Mouse (Mus musculus) hindbrain, embryonic 14.5 days (tissue): ENCODE results near the gene Nfyb. TPM values are rescaled to one million over a fixed set of nuclear protein-coding genes. Genes with fewer than 3 reads are reported as not detected.

ENCODE experiments used
- ATAC-seq: fragments of 200-750 bp; cut with Nextera tagmentation; 2 replicates; pipeline ENCODE4 v1.8.0; 2017; ENCODE audit warnings: moderate number of reproducible peaks, mild to moderate bottlenecking, moderate TSS enrichment, moderate library complexity; ENCODE audit not compliant: low FRiP score
- DNase-seq: peaks from one replicate; pipeline ENCODE4 v3.0.0-alpha.2; 2015; ENCODE audit warnings: low spot score
- H3K27ac ChIP-seq: fragments of 300-500 bp; sonication (generic); 2 replicates; pipeline ENCODE4 v1.5.1; 2014; ENCODE audit warnings: mild to moderate bottlenecking, moderate library complexity
- H3K27me3 ChIP-seq: fragments of 300-500 bp; sonication (generic); 2 replicates; pipeline ENCODE4 v1.6.1; 2014; ENCODE audit warnings: mild to moderate bottlenecking, low read length, mixed read lengths; ENCODE audit not compliant: control insufficient read depth, insufficient read depth
- H3K36me3 ChIP-seq: fragments of 300-500 bp; sonication (generic); replicated peaks from 2 replicates; pipeline ENCODE4 v1.6.1; 2014; ENCODE audit not compliant: control insufficient read depth, insufficient read depth
- H3K4me1 ChIP-seq: fragments of 300-500 bp; sonication (generic); replicated peaks from 2 replicates; pipeline ENCODE4 v1.6.1; 2014; ENCODE audit warnings: antibody characterized with exemption, low read length, mixed read lengths; ENCODE audit not compliant: control insufficient read depth, insufficient read depth
- H3K4me2 ChIP-seq: fragments of 300-500 bp; sonication (generic); replicated peaks from 2 replicates; pipeline ENCODE4 v1.6.1; 2014; ENCODE audit warnings: mild to moderate bottlenecking, moderate library complexity
- H3K4me3 ChIP-seq: fragments of 300-500 bp; sonication (generic); replicated peaks from 2 replicates; pipeline ENCODE4 v1.5.1; 2014; ENCODE audit warnings: mild to moderate bottlenecking, low read length
- H3K9ac ChIP-seq: fragments of 300-500 bp; sonication (generic); 2 replicates; pipeline ENCODE4 v1.6.1; 2014
- H3K9me3 ChIP-seq: fragments of 300-500 bp; sonication (generic); 2 replicates; pipeline ENCODE4 v1.6.1; 2016; ENCODE audit warnings: low read length; ENCODE audit not compliant: control insufficient read depth
- WGBS: fragments of 180-500 bp; shearing (Covaris S2); extraction: QIAGEN DNeasy Blood & Tissue Kit; methylation state at CpG from one replicate; pipeline ENCODE4 v1.1.7; 2014; 5-methylcytosine and 5-hydroxymethylcytosine counted together
- polyA plus RNA-seq: library from polyadenylated mRNA; unstranded; fragments of >200 nt; fragmentation: Nextera tagmentation; extraction: Ambion mirVana; gene quantifications from 2 replicates; pipeline ENCODE4 v1.2.1, GENCODE M21; 2014

Nfyb gene
- polyA plus RNA-seq, 1 experiment from 2014 or later: 36.4 TPM

DNA sequence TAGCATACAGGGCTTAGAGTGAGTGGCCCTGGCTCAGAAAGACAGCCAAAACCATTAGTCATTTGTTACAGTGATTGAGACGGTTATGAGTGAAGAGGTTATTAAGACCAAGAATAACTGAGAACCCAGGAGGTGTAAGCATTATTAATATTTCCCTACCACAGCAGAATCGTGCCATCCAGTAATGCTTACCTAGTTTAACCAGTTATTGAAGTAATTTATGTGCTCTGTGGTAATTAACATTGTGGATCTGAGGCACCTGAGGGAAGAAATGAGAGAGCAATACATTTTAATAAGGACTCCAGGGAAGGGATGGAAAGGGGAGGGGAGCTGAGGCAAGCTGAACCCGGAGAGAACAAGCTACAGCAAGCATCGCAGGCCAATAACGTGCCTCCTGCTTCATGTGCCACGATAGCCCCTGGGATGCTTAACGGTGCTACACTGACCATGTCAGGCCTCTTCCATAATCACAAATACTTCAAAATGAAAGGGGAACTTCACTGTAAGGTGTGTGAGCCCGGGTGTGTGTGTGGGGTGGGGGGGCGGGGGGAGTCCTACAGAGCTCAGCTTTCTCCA, 7.7 kb upstream of the Nfyb start:
- Histone ChIP-seq H3K4me1 (no peaks in the 10 kb centered on the region), H3K4me2 (no peak overlapping the region), H3K9ac (no peak overlapping the region), H3K9me3 (no peaks in the 10 kb centered on the region), H3K27ac (peak overlapping the region; percentile 11; the same call in 1 of the 2 replicates), H3K27me3 (no peaks in the 10 kb centered on the region), H3K4me3 (no peak overlapping the region), H3K36me3 (no peaks in the 10 kb centered on the region)
- ATAC-seq (no peak), DNase-seq (no peak)
- 56% methylated on average over 9 of the region's 9 CpGs for WGBS

DNA sequence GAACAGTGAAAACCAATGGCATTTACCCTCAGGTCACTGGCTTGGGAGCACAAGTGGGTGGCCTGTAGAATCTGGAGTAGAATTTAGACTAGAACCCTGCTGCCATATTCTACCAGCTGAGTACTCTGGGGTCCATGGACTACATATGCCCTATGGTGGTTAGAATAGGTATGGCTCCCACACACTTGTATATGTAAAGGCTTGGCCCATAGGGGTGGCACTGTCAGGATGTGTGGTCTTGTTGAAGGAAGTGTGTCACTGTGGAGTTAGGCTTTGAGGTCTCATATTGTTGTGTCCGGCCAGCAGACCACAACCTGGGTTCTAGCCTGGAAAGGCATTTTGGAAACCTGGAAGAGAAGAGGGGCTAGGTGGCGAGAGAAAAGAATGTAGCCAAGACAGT, 6.8 kb upstream of the Nfyb start:
- Histone ChIP-seq H3K4me3 (no peak overlapping the region), H3K9me3 (no peaks in the 10 kb centered on the region), H3K4me2 (no peak overlapping the region), H3K27me3 (no peaks in the 10 kb centered on the region), H3K36me3 (no peaks in the 10 kb centered on the region), H3K4me1 (no peaks in the 10 kb centered on the region), H3K27ac (no peak overlapping the region), H3K9ac (no peak overlapping the region)
- no peak for ATAC-seq
- DNase-seq: no peak
- WGBS: 95% methylated on average over 2 of the region's 2 CpGs

DNA sequence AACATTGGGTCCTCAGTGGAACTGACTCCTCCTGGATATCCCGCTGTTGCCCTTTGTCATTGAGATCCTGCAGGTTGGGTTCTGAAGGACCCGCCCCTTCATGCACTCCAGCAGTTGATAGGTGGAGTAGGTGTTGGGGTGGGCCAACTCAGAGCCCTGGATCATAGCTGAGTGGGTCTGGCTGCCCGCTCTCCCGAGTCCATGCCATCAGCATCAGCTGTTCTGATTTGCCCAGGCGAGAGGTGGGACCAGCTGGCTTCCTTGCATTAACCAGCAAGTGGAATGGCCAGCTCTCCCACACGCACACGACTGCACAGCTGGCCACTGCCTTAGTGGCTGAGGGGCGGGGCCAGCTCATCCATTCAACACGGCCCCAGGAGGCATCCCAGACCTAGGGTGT, 5.0 kb upstream of the Nfyb start:
- Histone ChIP-seq H3K27me3 (no peaks in the 10 kb centered on the region), H3K4me2 (no peak overlapping the region), H3K4me3 (no peak overlapping the region), H3K36me3 (no peaks in the 10 kb centered on the region), H3K27ac (no peak overlapping the region), H3K9ac (no peak overlapping the region), H3K9me3 (no peaks in the 10 kb centered on the region), H3K4me1 (peaks cover 4% of the 10 kb centered on the region; the same call in 1 of the 2 replicates)
- ATAC-seq (no peak), DNase-seq (no peak)
- 21% methylated on average over 9 of the region's 9 CpGs for WGBS

DNA sequence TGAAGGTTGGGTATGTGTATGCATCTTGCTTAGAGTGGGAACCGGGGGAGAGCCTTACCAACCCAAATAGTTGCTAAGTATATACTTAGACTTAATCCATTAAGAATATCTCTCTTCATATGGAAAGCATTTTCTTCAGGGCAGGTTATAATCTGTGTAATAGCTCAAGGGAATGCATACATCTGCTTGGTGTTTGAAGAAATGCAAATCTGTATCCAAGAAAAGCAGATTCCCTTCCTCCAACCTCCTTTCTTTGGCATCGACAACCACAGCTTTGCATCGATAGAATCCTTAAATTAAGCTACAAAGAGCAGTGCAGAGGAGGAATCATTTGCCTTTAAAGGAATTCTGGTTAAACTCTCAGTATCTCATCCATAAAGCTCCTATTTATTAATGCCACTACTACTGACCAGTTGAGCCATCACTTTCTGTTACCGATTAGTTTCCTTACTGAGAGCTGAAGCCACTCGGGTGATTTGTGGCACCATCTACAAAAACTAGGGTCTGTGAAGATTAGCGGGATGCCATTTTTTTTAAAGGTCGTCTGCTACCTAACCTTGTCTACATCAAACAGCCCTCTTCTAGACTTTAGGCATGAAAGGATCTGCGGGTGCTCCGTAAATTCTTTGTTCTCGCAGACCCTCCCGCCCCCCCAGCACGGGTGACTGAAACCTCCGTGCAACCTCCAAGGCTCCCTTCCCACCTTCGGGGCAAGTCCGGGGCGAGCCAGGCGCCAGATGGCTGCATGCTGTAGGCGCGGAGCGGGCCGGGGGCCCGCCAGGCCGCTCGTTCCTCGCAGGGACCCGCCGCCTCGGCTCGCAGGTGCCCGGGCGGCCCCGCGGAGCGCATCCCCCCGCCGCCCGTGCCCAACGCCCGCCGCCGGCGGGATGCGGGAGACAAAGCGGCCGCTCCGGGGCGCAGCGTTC, 925 bp downstream of the Nfyb start:
- Histone ChIP-seq H3K4me3 (peak overlapping the region; percentile 78), H3K27ac (peak overlapping the region; percentile 99), H3K4me2 (peak overlapping the region; percentile 85), H3K9me3 (no peaks in the 10 kb centered on the region), H3K36me3 (peaks cover 35% of the 10 kb centered on the region), H3K4me1 (peaks cover 36% of the 10 kb centered on the region), H3K9ac (peak overlapping the region; percentile 97), H3K27me3 (no peaks in the 10 kb centered on the region)
- ATAC-seq: peak; percentile 32
- under 1% methylated on average over 29 of the region's 48 CpGs for WGBS
- peak; percentile 66 for DNase-seq

DNA sequence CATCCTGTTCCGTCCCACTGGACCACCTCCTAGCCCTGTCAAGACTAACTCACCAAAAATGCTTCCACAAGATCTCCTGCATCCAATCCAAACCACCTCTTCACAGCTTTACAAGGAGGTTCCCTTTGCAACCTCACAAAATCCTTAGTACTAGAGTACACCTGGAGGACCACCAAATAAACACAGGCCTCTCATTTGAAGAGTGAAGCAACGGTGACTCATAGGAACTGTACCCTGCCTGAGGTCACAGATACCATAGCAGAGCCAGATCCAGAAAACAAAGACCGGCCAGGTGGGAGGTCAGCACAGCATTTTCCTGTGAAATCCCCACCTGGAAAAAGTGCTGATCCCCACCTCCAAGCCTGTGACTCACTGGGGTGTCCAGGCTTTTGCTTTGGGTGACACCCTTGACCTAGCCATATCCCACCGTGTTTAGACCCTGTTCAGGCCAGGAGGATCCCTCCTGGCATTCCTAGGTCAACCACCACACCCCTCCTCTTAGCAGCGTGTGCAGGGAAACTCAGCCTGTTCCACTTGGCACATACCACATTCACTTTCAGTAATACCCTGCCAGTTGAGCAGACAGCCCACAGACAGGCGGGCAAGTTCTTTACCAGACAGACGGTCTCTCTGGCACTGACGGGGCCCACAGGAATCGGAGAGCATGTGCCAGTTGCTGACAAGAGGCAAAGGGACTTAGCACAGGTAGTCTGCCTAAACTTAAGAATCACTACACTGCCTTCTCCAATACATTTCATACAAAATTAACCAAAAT, 2.7 kb downstream of the Nfyb start:
- H3K4me2 ChIP-seq: peak overlapping the region; percentile 85
- H3K4me3 ChIP-seq: no peak overlapping the region
- WGBS: 70% methylated on average over 9 of the region's 9 CpGs
- H3K9ac ChIP-seq: peak overlapping the region; percentile 38; the same call in 1 of the 2 replicates
- ATAC-seq (no peak), DNase-seq (no peak)
- H3K36me3 ChIP-seq: peaks cover 53% of the 10 kb centered on the region
- no peaks in the 10 kb centered on the region for H3K27me3 ChIP-seq
- H3K4me1 ChIP-seq: peaks cover 36% of the 10 kb centered on the region
- no peaks in the 10 kb centered on the region for H3K9me3 ChIP-seq
- no peak overlapping the region for H3K27ac ChIP-seq

DNA sequence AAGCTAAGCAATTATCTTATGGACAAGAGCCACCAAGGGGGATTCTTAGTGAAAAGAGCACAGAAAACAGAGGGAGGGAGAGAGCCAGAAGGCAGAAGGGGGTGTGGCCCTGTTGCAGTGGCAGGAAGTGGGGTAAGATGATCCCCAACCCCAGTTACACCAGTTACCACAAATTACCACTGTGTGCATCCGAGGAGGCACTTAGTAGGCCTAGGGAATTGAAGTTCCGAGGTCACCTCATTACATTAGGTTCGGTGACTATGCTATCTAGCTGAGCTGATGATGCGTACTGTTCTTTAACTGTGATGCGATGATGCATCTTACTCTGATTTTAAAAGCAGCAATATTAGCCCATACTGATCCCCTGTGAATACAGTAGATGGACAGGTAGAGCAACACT, 4.2 kb downstream of the Nfyb start:
- Histone ChIP-seq H3K4me2 (peak overlapping the region; percentile 85; the same call in 1 of the 2 replicates), H3K27ac (no peak overlapping the region), H3K9me3 (no peaks in the 10 kb centered on the region), H3K4me3 (no peak overlapping the region), H3K27me3 (no peaks in the 10 kb centered on the region), H3K9ac (no peak overlapping the region), H3K36me3 (peaks cover 67% of the 10 kb centered on the region), H3K4me1 (peaks cover 36% of the 10 kb centered on the region)
- ATAC-seq (no peak), DNase-seq (no peak)
- 91% methylated on average over 5 of the region's 5 CpGs for WGBS

DNA sequence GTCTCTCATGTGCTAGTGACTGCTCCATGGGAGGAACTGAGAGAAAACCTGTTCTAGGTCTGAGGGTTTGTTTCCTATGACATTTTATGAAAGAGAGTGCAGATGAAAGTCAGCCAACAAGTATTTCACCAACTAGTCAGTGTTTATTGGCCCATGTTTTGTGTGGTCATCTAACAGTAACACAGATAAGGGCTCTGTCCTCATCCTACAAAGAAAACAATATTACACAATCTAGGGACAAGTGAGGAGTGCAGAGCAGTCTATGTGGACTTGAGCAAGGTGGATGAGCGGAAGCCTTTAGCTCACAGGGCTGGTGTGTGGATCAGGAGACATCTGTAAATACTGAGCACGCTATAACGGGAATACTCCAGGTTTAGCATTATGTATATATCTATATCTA, 5.1 kb downstream of the Nfyb start:
- ATAC-seq (no peak), DNase-seq (no peak)
- H3K4me2 ChIP-seq: no peak overlapping the region
- H3K27me3 ChIP-seq: no peaks in the 10 kb centered on the region
- peaks cover 75% of the 10 kb centered on the region for H3K36me3 ChIP-seq
- 94% methylated on average over 3 of the region's 3 CpGs for WGBS
- peaks cover 32% of the 10 kb centered on the region for H3K4me1 ChIP-seq
- H3K9me3 ChIP-seq: no peaks in the 10 kb centered on the region
- no peak overlapping the region for H3K4me3 ChIP-seq
- no peak overlapping the region for H3K9ac ChIP-seq
- H3K27ac ChIP-seq: no peak overlapping the region

DNA sequence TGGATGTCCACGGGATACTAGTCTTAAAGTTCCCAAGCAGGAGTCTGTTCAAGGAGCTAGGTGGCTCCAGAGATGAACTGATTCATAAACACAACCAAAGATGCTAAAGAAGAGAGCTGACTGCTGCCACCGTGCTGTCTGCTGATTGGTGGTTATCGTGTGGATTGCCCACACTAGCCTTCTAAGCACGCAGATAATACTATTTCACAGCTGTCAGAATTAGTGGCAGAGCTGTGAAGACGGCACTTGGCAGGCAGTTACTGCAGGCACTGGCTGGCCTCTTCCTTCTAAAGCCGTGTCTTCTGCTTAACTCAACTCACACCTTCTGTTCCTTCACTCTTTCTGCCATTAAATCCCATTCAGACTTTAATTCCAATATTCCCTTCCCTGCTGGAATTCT, 5.6 kb downstream of the Nfyb start:
- DNase-seq (no peak), ATAC-seq (no peak)
- Histone ChIP-seq H3K4me1 (peaks cover 32% of the 10 kb centered on the region), H3K4me2 (no peak overlapping the region), H3K36me3 (peaks cover 81% of the 10 kb centered on the region), H3K4me3 (no peak overlapping the region), H3K27me3 (no peaks in the 10 kb centered on the region), H3K9ac (no peak overlapping the region), H3K27ac (no peak overlapping the region), H3K9me3 (no peaks in the 10 kb centered on the region)
- 75% methylated on average over 6 of the region's 6 CpGs for WGBS

DNA sequence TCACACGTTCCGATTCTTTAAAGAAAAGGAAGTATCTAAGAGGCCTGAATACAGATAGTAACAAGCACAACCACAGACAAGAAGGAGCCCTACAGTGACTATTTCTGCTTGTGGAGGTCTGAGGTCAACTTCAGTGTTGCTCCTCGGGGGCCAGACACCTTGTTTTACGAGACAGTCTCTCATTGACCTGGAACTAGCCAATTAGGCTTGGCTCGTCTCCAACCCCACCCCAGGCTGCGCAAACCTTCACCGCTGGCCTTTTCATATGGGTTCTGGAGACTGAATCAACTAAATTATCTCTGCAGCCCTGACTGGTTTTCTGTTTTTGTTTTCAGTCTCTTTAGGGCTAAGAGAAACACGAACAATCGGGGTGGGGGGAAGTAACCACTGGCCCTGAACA, 6.6 kb downstream of the Nfyb start:
- H3K4me1 ChIP-seq: peaks cover 30% of the 10 kb centered on the region
- no peaks in the 10 kb centered on the region for H3K27me3 ChIP-seq
- peaks cover 91% of the 10 kb centered on the region for H3K36me3 ChIP-seq

More for the DNA sequence above, 6.6 kb downstream of the Nfyb start:
- no peak for ATAC-seq
- H3K4me2 ChIP-seq: no peak overlapping the region
- no peak overlapping the region for H3K9ac ChIP-seq
- WGBS: 75% methylated on average over 9 of the region's 9 CpGs
- DNase-seq: no peak
- no peak overlapping the region for H3K4me3 ChIP-seq
- no peaks in the 10 kb centered on the region for H3K9me3 ChIP-seq
- H3K27ac ChIP-seq: no peak overlapping the region
